Mouse (Mus musculus): ENCODE measurements around the gene Lsm4. TPM values are rescaled to one million over a fixed set of nuclear protein-coding genes. Genes with fewer than 3 reads are reported as not detected.
A peak's percentile ranks its signal among the peaks of the same experiment; 100 is the strongest.

Gene Lsm4
- total RNA-seq, 2 experiments from 2014 or later: 59.1 to 69.8 TPM

GRCm38 (mm10) chr8:70715086-70715485 is 42.0 kb downstream of the Lsm4 start:
- intact Hi-C loops (cut with DNase I): no loop called here
- DNase-seq (ENCODE audit: low spot score in 2 of 2): no peak

GRCm38 (mm10) chr8:70716521-70717400 is 43.7 kb downstream of the Lsm4 start:
- DNase-seq (ENCODE audit: low spot score in 2 of 2): no peak

DNA sequence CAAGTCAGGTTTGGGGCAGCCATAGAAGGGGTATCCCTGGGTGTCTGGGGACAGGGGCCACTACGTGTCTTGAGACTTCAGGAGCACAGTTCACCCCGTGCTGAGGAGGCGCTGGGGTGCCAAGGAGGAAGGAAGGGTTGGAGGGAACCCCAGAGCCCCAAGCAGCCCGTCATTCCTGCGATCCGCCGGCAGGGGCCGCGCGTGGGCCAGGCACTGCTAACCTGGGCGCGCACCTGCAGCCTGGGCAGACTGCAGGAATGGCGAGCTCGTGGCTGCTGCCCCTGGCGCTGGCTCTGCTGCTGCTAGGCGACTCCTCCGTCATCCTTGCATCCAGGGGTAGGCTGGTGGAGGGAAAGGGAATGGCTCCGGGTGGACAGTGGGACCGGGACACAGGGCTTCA is 45.2 kb downstream of the Lsm4 start, which contains the start of gene Gm3336:
Gene Gm3336, plus strand, starts transcription at position 247 of the 400 bp plus-strand sequence.
- intact Hi-C loops (cut with DNase I): loop anchor here (2.0 kb wide), 1 partner anchor 123 kb away; no protein-coding TSS in a partner anchor
- peak; percentile 54 to 60 for DNase-seq (ENCODE audit: low spot score in 2 of 2)

More at GRCm38 (mm10) chr8:70716521-70717400, 43.7 kb downstream of the Lsm4 start:
- intact Hi-C loops (cut with DNase I): no loop called here

DNA sequence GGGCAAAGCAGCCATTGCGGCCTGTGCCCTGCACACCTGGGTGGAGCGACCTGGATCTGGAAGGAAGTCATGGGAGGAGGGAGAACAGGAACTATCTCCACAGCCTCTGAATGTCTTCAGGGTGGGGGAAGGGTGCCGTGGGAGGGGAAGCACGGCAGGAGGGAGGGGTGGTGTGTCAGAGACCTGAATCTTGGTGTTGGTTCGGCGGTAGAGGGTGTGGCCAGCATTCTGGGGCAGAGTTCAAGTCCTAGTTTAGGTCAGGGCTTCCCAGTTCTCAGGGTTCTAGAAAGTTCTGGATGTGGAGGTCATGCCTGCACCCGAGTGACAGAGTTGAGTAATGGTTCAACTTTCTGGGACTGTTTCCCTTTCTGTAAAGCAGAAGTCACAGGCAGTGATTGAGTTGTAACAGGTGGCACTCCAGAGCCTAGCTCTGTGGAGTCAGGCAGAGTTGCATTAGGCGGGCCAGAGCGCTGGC is 46.8 kb downstream of the Lsm4 start:
- intact Hi-C loops (cut with DNase I): loop anchor here (1.0 to 2.0 kb wide), 2 partner anchors 32 to 121 kb away; no protein-coding TSS in a partner anchor
- DNase-seq (ENCODE audit: low spot score in 2 of 2): no peak

GRCm38 (mm10) chr8:70720739-70721138 is 47.7 kb downstream of the Lsm4 start:
- peak; percentile 51 to 78 for DNase-seq (ENCODE audit: low spot score in 2 of 2)
- intact Hi-C loops (cut with DNase I): loop anchor here (1.0 kb wide), 1 partner anchor 32 kb away; no protein-coding TSS in a partner anchor

- DNase-seq (ENCODE audit: low spot score in 2 of 2): no peak
- intact Hi-C loops (cut with DNase I): no loop called here
Observed at GRCm38 (mm10) chr8:70721601-70722000, 48.6 kb downstream of the Lsm4 start.

DNA sequence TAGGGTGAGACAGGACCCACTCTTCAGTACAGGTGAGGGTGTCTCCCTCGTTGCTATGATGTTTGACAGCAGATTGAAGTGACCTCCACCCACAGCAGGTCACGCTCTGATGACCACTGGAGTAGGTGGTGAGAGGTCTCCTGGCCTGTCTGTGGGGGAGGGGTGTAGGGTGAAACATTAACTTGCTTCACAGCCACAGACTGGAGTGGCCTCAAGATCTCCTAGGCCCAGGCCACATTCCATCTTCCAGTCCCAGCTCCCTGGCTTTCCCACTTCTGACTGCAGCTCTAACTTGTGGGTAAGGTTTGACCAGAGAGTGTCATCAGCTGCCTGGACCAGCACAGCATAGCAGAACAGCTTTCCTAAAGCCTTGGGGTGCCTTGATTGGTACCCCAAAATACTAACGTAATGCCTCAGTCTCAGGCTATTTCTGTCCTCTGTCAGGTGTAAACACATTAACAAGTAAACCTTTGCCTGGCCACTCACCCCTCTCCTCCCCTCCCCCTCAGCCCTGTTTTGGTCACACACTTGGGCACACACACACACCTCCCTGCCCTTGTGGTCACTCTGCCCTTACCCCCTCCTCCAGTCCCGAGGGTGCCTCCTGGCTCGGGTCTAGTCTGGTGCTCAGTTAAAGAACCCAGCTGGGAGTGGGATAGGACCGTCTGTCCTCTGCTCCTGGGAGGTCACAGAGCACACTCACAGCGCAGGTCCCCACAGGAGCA is 50.6 kb downstream of the Lsm4 start, which contains the start of gene Pde4c:
Gene Pde4c, plus strand, starts transcription at position 235 of the 725 bp plus-strand sequence.
- intact Hi-C loops (cut with DNase I): no loop called here
- DNase-seq (ENCODE audit: low spot score in 2 of 2): no peak

GRCm38 (mm10) chr8:70724216-70724615 is 51.2 kb downstream of the Lsm4 start:
- intact Hi-C loops (cut with DNase I): no loop called here

GRCm38 (mm10) chr8:70725792-70726447 is 52.9 kb downstream of the Lsm4 start:
- DNase-seq (ENCODE audit: low spot score in 2 of 2): no peak
- intact Hi-C loops (cut with DNase I): no loop called here

More at GRCm38 (mm10) chr8:70724216-70724615, 51.2 kb downstream of the Lsm4 start:
- no peak for DNase-seq (ENCODE audit: low spot score in 2 of 2)

DNA sequence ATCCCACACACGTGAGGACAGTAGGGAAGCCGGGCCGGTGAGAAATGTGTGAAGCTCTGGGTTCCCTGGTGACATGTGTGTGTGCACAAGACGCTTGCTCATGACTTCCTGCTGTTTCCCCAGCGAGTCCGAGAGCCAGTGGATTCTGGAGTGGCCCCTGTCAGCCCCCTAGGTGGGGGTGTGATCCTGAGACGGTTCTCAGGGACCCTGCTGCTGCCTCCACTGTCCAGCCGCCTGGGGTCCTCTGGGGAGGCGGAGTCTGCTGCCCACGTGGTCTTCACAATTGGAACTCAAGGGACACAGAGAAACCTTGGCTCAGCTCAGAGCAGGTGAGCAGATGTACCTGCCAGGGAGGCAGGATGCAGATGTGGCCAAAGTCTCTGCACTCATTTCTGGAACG is 53.7 kb downstream of the Lsm4 start:
- intact Hi-C loops (cut with DNase I): no loop called here
- DNase-seq (ENCODE audit: low spot score in 2 of 2): no peak

Other genes with a start within 250 kb of the Lsm4 start
- 100 to 1,000 TPM; 116 to 140 TPM for gene Crtc1, start 233.7 kb upstream of the Lsm4 start, total RNA-seq (2021)
- 10 to 100 TPM; 43.6 to 44.6 TPM for gene Klhl26, start 196.3 kb upstream of the Lsm4 start, total RNA-seq (2021)
- gene Tmem59l, start 185.9 kb upstream of the Lsm4 start, total RNA-seq (2021): 100 to 1,000 TPM; 279 to 317 TPM
- gene Crlf1, start 180.1 kb upstream of the Lsm4 start, total RNA-seq (2021): 1 to 10 TPM; 4.1 to 4.6 TPM
- gene Rex1bd, start 166.5 kb upstream of the Lsm4 start, total RNA-seq (2021): 100 to 1,000 TPM; 106 to 108 TPM
- 100 to 1,000 TPM; 828 to 997 TPM for gene Uba52, start 162.4 kb upstream of the Lsm4 start, total RNA-seq (2021)
- gene Fkbp8, start 145.5 kb upstream of the Lsm4 start, total RNA-seq (2021): 100 to 1,000 TPM; 403 to 432 TPM
- 10 to 100 TPM; 45.0 to 49.7 TPM for gene Kxd1, start 145.3 kb upstream of the Lsm4 start, total RNA-seq (2021)
- gene Ell, start 133.8 kb upstream of the Lsm4 start, total RNA-seq (2021): 10 to 100 TPM; 19.1 to 20.7 TPM
- 10 to 100 TPM; 47.5 to 53.0 TPM for gene Isyna1, start 78.9 kb upstream of the Lsm4 start, total RNA-seq (2021)
- gene Ssbp4, start 64.4 kb upstream of the Lsm4 start, total RNA-seq (2021): 100 to 1,000 TPM; 257 to 265 TPM
- 1 to 10 TPM in 1 of 2 experiments, under 1 TPM in 1; 0.44 to 1.2 TPM for gene Lrrc25, start 57.1 kb upstream of the Lsm4 start, total RNA-seq (2021)
- not detected for gene Gdf15, start 40.8 kb upstream of the Lsm4 start, total RNA-seq (2021)
- 10 to 100 TPM; 11.6 to 17.2 TPM for gene Pgpep1, start 12.9 kb upstream of the Lsm4 start, total RNA-seq (2021)
- 100 to 1,000 TPM; 219 to 272 TPM for gene Jund, start 25.7 kb downstream of the Lsm4 start, total RNA-seq (2021)
- under 1 TPM; 0.10 to 0.34 TPM for gene Iqcn, start 30.2 kb downstream of the Lsm4 start, total RNA-seq (2021)
- gene Gm3336, start 45.3 kb downstream of the Lsm4 start, total RNA-seq (2021): not detected
- 1 to 10 TPM in 1 of 2 experiments, under 1 TPM in 1; 0.89 to 2.0 TPM for gene Pde4c, start 50.5 kb downstream of the Lsm4 start, total RNA-seq (2021)
- gene Rab3a, start 81.4 kb downstream of the Lsm4 start, total RNA-seq (2021): 100 to 1,000 TPM; 824 to 964 TPM
- 10 to 100 TPM; 33.9 to 41.5 TPM for gene Mpv17l2, start 87.7 kb downstream of the Lsm4 start, total RNA-seq (2021)
- 100 to 1,000 TPM; 152 to 164 TPM for gene Pik3r2, start 103.5 kb downstream of the Lsm4 start, total RNA-seq (2021)
- gene Mast3, start 131.8 kb downstream of the Lsm4 start, total RNA-seq (2021): 100 to 1,000 TPM; 312 to 338 TPM
- 1 to 10 TPM in 1 of 2 experiments, under 1 TPM in 1; 0.86 to 1.1 TPM for gene Il12rb1, start 135.2 kb downstream of the Lsm4 start, total RNA-seq (2021)
- gene Arrdc2, start 166.5 kb downstream of the Lsm4 start, total RNA-seq (2021): 10 to 100 TPM; 16.9 to 20.2 TPM
- gene Kcnn1, start 190.0 kb downstream of the Lsm4 start, total RNA-seq (2021): 10 to 100 TPM; 18.3 to 27.0 TPM
- 100 to 1,000 TPM in 1 of 2 experiments, 10 to 100 TPM in 1; 88.6 to 108 TPM for gene Ccdc124, start 200.7 kb downstream of the Lsm4 start, total RNA-seq (2021)
- gene Slc5a5, start 219.5 kb downstream of the Lsm4 start, total RNA-seq (2021): 10 to 100 TPM in 1 of 2 experiments, 1 to 10 TPM in 1; 8.9 to 12.1 TPM
- 100 to 1,000 TPM; 558 to 677 TPM for gene Rpl18a, start 224.2 kb downstream of the Lsm4 start, total RNA-seq (2021)
- gene Map1s, start 232.7 kb downstream of the Lsm4 start, total RNA-seq (2021): 10 to 100 TPM; 78.7 to 82.1 TPM

All from left cerebral cortex, postnatal 36 days (tissue).